Mouse (Mus musculus): ENCODE results near the gene Pla2g2d. TPM values are rescaled to one million over a fixed set of nuclear protein-coding genes. Genes with fewer than 3 reads are reported as not detected.

Pla2g2d gene
- total and polyA plus RNA-seq, 2 experiments from 2014 or later, result 0.23 to 0.38 TPM

DNA sequence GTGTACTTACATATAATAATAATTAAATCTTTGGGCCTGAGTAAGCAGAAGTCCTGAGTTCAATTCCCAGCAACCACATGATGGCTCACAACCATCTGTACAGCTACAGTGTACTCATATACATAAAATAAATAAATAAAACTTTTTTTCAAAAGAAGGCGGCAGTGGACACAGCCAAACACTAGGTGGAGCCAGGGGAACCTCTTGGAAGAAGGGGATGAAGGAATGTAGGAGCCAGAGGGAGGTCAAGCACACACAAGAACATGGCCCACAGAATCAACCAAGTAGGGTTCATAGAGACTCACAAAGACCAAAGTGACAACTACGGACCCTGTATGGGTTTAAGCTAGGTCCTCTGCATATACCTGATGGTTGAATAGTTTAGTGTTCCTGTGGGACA lies 49.1 kb downstream of the Pla2g2d start:
- Histone ChIP-seq H3K27me3 (ENCODE audit: insufficient read depth, low read length) (no peaks in the 10 kb centered on the region), H3K27ac (ENCODE audit: low read depth, low read length) (no peak overlapping the region), H3K4me3 (ENCODE audit: low read depth, low read length) (no peak overlapping the region), H3K9ac (no peak overlapping the region), H3K9me3 (ENCODE audit: low read length) (0 out of 2 replicates have a peak, but pooled peaks cover 3% of the 10 kb centered on the region), H3K4me2 (ENCODE audit: low read depth) (no peak overlapping the region), H3K4me1 (ENCODE audit: insufficient read depth) (no peaks in the 10 kb centered on the region), H3K36me3 (ENCODE audit: insufficient read depth) (no peaks in the 10 kb centered on the region)
- no peak for TF ChIP-seq CTCF (IDR thresholded peaks at IDR 0.05; ENCODE audit: low read depth)
- ATAC-seq (no peak), DNase-seq (no peak)
- WGBS, result 85% methylated on average over 2 of the region's 2 CpGs

- H3K4me2 ChIP-seq (ENCODE audit: low read depth), result no peak overlapping the region
- no peaks in the 10 kb centered on the region for H3K36me3 ChIP-seq (ENCODE audit: insufficient read depth)
- H3K4me3 ChIP-seq (ENCODE audit: low read depth, low read length), result no peak overlapping the region
- H3K9me3 ChIP-seq (ENCODE audit: low read length), result 0 out of 2 replicates have a peak, but pooled peaks cover 3% of the 10 kb centered on the region
- 74% methylated on average over 18 of the region's 18 CpGs for WGBS
- DNase-seq (no peak), ATAC-seq (no peak)
- H3K9ac ChIP-seq, result no peak overlapping the region
- no peaks in the 10 kb centered on the region for H3K4me1 ChIP-seq (ENCODE audit: insufficient read depth)
- no peak for TF ChIP-seq CTCF (IDR thresholded peaks at IDR 0.05; ENCODE audit: low read depth)
- no peak overlapping the region for H3K27ac ChIP-seq (ENCODE audit: low read depth, low read length)
- H3K27me3 ChIP-seq (ENCODE audit: insufficient read depth, low read length), result no peaks in the 10 kb centered on the region
Measured at GRCm38 (mm10) chr4:138825751-138826567, 50.4 kb downstream of the Pla2g2d start.

GRCm38 (mm10) chr4:138827147-138827546 lies 51.6 kb downstream of the Pla2g2d start:
- Histone ChIP-seq H3K9ac (no peak overlapping the region), H3K4me2 (ENCODE audit: low read depth) (no peak overlapping the region), H3K4me3 (ENCODE audit: low read depth, low read length) (no peak overlapping the region), H3K27me3 (ENCODE audit: insufficient read depth, low read length) (no peaks in the 10 kb centered on the region), H3K27ac (ENCODE audit: low read depth, low read length) (no peak overlapping the region), H3K4me1 (ENCODE audit: insufficient read depth) (no peaks in the 10 kb centered on the region; the same call in 1 of the 2 replicates), H3K36me3 (ENCODE audit: insufficient read depth) (no peaks in the 10 kb centered on the region), H3K9me3 (ENCODE audit: low read length) (0 out of 2 replicates have a peak, but pooled peaks cover 3% of the 10 kb centered on the region)
- TF ChIP-seq CTCF (IDR thresholded peaks at IDR 0.05; ENCODE audit: low read depth), result no peak
- ATAC-seq (no peak), DNase-seq (no peak)
- WGBS, result 66% methylated on average over 11 of the region's 11 CpGs

Other genes starting within 250 kb of the Pla2g2d start
- 4.0 and 9.2 TPM in 2 replicates for gene Vwa5b1, start 139.9 kb upstream of the Pla2g2d start, total RNA-seq (2014; rRNA removed)
- gene Vwa5b1, start 139.9 kb upstream of the Pla2g2d start, polyA plus RNA-seq (2015; fragmentation: Nextera tagmentation; extraction: Ambion mirVana), result 0.65 and 1.5 TPM in 2 replicates
- 0.24 and 0.77 TPM in 2 replicates for gene Pla2g2c, start 50.9 kb upstream of the Pla2g2d start, total RNA-seq (2014; rRNA removed)
- 0.28 and 0.42 TPM in 2 replicates for gene Pla2g2c, start 50.9 kb upstream of the Pla2g2d start, polyA plus RNA-seq (2015; fragmentation: Nextera tagmentation; extraction: Ambion mirVana)
- gene Ubxn10, start 38.6 kb upstream of the Pla2g2d start, total RNA-seq (2014; rRNA removed), result 4.0 and 5.6 TPM in 2 replicates
- 2.4 and 3.5 TPM in 2 replicates for gene Ubxn10, start 38.6 kb upstream of the Pla2g2d start, polyA plus RNA-seq (2015; fragmentation: Nextera tagmentation; extraction: Ambion mirVana)
- gene Pla2g2f, start 18.1 kb upstream of the Pla2g2d start, total RNA-seq (2014; rRNA removed), result 0.23 TPM in 1 of 2 replicates, not detected in the other
- gene Pla2g2f, start 18.1 kb upstream of the Pla2g2d start, polyA plus RNA-seq (2015; fragmentation: Nextera tagmentation; extraction: Ambion mirVana), result not detected in 2 replicates
- gene Pla2g5, start 87.7 kb downstream of the Pla2g2d start, total RNA-seq (2014; rRNA removed), result 0.15 and 2.9 TPM in 2 replicates
- 1.1 and 1.5 TPM in 2 replicates for gene Pla2g5, start 87.7 kb downstream of the Pla2g2d start, polyA plus RNA-seq (2015; fragmentation: Nextera tagmentation; extraction: Ambion mirVana)
- not detected in 2 replicates for gene Gm13030, start 98.2 kb downstream of the Pla2g2d start, total RNA-seq (2014; rRNA removed)
- not detected in 2 replicates for gene Gm13030, start 98.2 kb downstream of the Pla2g2d start, polyA plus RNA-seq (2015; fragmentation: Nextera tagmentation; extraction: Ambion mirVana)
- not detected in 2 replicates for gene Pla2g2e, start 102.2 kb downstream of the Pla2g2d start, total RNA-seq (2014; rRNA removed)
- gene Pla2g2e, start 102.2 kb downstream of the Pla2g2d start, polyA plus RNA-seq (2015; fragmentation: Nextera tagmentation; extraction: Ambion mirVana), result not detected in 2 replicates
- gene Otud3, start 138.2 kb downstream of the Pla2g2d start, total RNA-seq (2014; rRNA removed), result 10.5 and 13.1 TPM in 2 replicates
- gene Otud3, start 138.2 kb downstream of the Pla2g2d start, polyA plus RNA-seq (2015; fragmentation: Nextera tagmentation; extraction: Ambion mirVana), result 2.6 and 2.8 TPM in 2 replicates
- not detected in 2 replicates for gene Rnf186, start 191.4 kb downstream of the Pla2g2d start, total RNA-seq (2014; rRNA removed)
- gene Rnf186, start 191.4 kb downstream of the Pla2g2d start, polyA plus RNA-seq (2015; fragmentation: Nextera tagmentation; extraction: Ambion mirVana), result not detected in 2 replicates
- 1.5 and 4.0 TPM in 2 replicates for gene Tmco4, start 197.2 kb downstream of the Pla2g2d start, total RNA-seq (2014; rRNA removed)
- 1.4 and 1.5 TPM in 2 replicates for gene Tmco4, start 197.2 kb downstream of the Pla2g2d start, polyA plus RNA-seq (2015; fragmentation: Nextera tagmentation; extraction: Ambion mirVana)